Mouse (Mus musculus): ENCODE results near the gene Rhbdf2.
A peak's percentile ranks its signal among the peaks of the same experiment; 100 is the strongest.
"Not testable (repeated sequence)": the region's sequence is repeated elsewhere in the genome, so short reads cannot be mapped to it uniquely, and the experiment has no call there.

Gene Rhbdf2

DNA sequence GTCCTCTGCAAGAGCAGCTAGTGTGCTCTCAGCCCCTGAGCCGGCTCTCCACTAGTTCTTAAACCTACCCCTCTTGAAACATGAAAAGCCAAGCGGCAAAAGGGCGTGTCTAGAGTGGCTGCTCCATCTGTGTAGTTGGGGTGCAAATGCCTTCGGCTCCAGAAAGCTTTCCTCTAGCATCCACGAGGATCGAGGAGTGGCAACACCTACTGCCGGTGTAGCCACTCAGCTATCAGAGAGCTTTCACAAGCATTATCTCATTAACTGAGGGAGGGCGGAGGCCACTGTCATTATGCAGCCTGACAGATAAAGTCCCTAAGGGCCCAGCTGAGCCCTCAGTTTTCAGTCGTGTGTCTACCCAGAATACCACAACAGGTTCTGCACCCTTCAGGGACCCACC is 6.7 kb downstream of the Rhbdf2 start:
- DNase-seq (ENCODE audit: low read depth in 2 of 2, low spot score in 2 of 2) = no peak

- no peak for DNase-seq (ENCODE audit: low read depth in 2 of 2, low spot score in 2 of 2)
Measured at GRCm38 (mm10) chr11:116619561-116619960, 7.3 kb downstream of the Rhbdf2 start.

- DNase-seq (ENCODE audit: low read depth in 2 of 2, low spot score in 2 of 2) = no peak
Measured at GRCm38 (mm10) chr11:116619156-116619555, 7.7 kb downstream of the Rhbdf2 start.

- no peak for DNase-seq (ENCODE audit: low read depth in 2 of 2, low spot score in 2 of 2)
Measured at GRCm38 (mm10) chr11:116618666-116619065, 8.2 kb downstream of the Rhbdf2 start.

GRCm38 (mm10) chr11:116617641-116618040 is 9.2 kb downstream of the Rhbdf2 start:
- DNase-seq (ENCODE audit: low read depth in 2 of 2, low spot score in 2 of 2) = no peak

DNA sequence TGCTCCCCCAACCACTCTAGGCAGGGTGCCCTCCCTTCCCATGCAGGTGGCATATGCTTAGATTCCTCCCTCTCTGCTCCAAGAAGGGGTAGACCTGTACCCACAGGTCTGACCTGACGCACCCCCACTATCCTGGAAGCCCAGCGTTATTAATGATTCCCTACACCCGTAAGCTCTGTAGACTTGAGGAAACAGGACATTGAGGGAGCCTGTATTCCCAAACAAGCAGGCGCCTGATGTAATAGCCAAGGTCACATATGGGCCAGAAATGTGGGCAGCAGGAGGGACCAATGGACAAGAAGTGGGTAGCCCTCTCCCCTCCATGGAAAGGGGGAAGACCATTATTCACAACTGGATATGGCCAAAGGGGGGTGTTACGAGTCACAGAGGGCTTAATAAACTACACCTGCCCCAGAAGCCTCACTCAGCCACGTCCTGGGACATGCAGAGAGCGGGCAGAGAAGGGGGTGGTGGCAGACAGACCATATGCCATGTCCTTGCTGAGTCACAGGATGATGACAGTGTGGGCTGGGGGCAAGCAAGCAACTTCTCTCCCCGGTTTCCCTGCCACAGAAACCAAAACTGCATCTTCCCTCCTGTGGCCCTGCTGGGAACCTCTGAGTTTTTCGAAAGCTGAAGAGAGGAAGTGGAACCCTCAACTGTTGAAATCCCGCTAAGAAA is 10.2 kb downstream of the Rhbdf2 start:
- no peak for DNase-seq (ENCODE audit: low read depth in 2 of 2, low spot score in 2 of 2)

DNA sequence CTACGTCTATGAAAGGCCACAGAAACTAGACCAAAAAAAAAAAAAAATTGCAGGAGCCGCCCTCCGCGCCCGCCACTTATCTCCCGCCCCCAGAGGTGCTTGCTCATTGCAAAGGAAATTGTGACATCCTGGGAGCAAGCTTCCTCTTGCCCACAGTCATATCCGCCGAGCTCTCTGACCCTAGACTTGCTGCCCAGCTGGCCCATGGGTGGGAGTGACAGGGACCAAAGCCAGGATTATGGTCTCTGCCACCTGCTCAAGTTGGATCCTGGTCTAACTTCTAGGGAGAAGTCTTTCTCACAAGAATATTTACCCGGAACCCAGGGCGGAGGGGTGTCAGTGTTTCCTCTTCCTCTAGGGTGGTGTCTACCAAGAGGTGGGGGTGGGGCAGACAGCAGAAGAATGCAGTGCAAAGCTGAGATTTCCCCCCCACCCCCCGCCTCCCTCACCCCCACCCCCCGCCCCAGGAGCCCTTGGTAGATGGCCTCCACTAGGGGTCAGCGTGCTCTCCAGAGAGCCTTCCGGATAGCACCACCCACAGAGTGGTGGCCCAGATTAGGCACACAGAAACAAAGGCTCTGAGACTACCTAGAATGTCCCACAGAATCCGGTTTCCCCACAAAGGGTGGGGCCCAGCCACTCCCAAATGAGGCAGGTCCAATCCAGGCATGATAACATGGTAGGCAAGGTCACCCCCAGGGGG is 10.9 kb downstream of the Rhbdf2 start:
- peak in 1 of 2 experiments; percentile 28 for DNase-seq (ENCODE audit: low read depth in 2 of 2, low spot score in 2 of 2)

DNA sequence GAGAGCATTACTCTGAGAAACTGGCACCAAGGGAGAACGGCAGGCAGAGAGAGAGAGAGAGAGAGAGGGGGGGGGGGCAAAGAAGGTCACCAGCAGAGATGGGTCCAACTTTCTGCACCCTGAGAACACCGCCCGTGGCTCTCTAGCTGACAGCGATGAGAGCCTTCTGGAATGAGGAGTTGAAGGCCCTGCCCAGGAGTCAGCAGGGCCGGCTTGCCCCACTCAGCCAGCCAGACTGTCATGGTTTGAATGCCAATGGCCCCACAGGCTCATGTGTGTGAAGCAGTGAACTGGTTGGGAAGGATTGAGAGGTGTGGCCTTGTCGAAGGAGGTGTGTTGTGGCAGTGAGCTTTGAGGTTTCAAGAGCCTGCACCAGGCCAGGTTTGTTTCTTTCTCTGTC is 13.6 kb downstream of the Rhbdf2 start:
- DNase-seq (ENCODE audit: low read depth in 2 of 2, low spot score in 2 of 2) = no peak

- no peak for DNase-seq (ENCODE audit: low read depth in 2 of 2, low spot score in 2 of 2)
Measured at GRCm38 (mm10) chr11:116612554-116612953, 14.3 kb downstream of the Rhbdf2 start.

GRCm38 (mm10) chr11:116611883-116612282 is 14.9 kb downstream of the Rhbdf2 start:
- DNase-seq (ENCODE audit: low read depth in 2 of 2, low spot score in 2 of 2) = no peak

GRCm38 (mm10) chr11:116611168-116611567 is 15.7 kb downstream of the Rhbdf2 start:
- not testable (repeated sequence) for DNase-seq (ENCODE audit: low read depth in 2 of 2, low spot score in 2 of 2)

GRCm38 (mm10) chr11:116609965-116610630 is 16.7 kb downstream of the Rhbdf2 start:
- DNase-seq (ENCODE audit: low read depth in 2 of 2, low spot score in 2 of 2) = no peak

- no peak for DNase-seq (ENCODE audit: low read depth in 2 of 2, low spot score in 2 of 2)
Measured at GRCm38 (mm10) chr11:116607717-116608116, 19.1 kb downstream of the Rhbdf2 start.

GRCm38 (mm10) chr11:116604097-116604496 is 22.7 kb downstream of the Rhbdf2 start:
- DNase-seq (ENCODE audit: low read depth in 2 of 2, low spot score in 2 of 2) = no peak

DNA sequence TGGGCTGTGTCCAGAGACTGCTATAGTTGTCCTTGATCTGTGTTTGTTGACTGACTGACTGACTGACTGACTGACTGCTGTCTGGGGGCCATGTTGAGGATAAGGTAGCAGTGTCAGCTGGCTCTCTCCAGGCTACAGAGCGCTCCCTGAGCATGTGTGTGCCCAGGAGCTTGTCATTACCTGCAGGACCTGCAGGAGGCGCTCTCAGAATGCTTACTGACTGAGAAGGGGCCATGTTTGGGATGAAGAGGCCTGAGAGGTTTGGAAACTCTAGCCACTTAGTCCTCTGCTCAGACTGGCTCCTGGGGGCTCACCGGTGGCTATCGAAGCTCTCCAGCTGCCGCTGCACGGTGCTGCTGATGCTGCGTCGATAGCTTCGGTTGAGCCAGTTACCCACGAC is 23.5 kb downstream of the Rhbdf2 start:
- no peak for DNase-seq (ENCODE audit: low read depth in 2 of 2, low spot score in 2 of 2)

DNA sequence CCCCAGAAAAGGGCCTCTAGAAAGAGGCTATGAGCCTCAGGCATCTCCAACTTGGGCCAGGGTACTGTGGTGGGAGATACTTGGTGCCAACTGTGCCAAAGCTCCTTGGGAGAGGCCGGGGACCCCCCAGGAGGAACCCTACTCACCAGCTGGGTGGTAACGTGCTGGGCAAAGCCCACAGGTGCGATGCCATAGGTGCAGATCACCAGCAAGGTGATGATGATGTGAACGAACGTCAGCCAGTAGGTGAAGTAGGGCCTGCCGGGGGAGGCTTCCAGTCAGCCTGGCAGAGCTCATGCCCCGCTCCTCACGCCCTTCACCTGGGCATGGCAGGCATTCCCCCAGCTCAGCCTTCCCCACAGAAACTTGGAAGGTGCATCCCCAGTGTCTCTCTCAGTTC is 24.8 kb downstream of the Rhbdf2 start:
- no peak for DNase-seq (ENCODE audit: low read depth in 2 of 2, low spot score in 2 of 2)

DNA sequence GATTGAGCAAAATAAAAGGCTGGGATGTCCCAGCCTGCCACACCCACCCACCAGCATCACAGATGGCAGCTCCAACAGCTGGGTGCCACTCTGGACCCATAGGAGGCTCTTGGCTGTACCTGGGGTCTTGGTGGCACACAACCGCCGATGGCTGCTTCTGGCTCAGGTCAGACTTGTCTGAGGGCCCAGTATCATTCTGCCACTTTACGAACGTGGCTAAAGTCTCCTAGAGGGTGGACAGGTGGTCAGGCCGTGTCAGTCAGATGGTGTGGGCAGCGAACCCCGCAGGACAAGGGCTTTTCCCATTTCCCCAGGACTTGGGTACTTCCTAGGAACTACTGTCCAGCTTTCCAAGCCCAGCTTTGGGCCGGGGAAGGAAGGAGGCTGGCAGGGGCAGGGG is 25.7 kb downstream of the Rhbdf2 start:
- DNase-seq (ENCODE audit: low read depth in 2 of 2, low spot score in 2 of 2) = no peak

DNA sequence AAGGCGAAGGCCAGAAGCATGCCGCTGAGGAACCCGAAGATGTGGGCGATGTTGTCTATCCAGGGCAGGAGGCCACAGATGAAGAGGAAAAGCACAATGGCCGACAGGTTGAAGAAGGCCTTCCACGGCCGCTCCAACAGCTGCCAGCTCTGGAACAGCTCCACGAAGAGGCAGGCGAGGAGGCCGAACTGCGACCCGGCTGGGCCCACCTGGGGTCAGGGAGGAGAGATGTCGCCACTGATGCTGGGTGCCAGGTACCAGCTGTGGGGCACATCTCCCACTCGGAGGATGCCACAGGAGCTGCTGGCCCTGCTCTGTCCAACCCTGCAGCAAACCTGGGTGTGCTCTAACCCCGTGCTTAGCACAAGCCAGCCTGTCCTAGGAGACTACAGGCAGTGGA is 27.6 kb downstream of the Rhbdf2 start:
- DNase-seq (ENCODE audit: low read depth in 2 of 2, low spot score in 2 of 2) = no peak

GRCm38 (mm10) chr11:116598193-116598592 is 28.6 kb downstream of the Rhbdf2 start:
- DNase-seq (ENCODE audit: low read depth in 2 of 2, low spot score in 2 of 2) = no peak

DNA sequence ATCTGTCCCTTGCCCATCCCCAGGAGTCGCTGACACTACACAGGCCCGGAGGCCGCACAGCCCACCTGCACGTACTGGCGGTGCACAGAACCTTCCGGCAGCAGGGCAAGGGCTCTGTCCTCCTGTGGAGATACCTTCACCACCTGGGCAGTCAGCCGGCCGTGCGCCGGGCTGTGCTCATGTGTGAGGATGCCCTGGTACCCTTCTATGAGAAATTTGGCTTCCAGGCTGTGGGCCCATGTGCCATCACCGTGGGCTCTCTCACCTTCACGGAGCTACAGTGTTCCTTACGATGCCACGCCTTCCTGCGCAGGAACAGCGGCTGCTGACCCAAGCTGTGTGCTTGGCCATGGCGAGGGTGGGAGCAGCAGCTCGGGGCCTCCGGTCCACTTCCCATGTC is 30.1 kb downstream of the Rhbdf2 start:
- DNase-seq (ENCODE audit: low read depth in 2 of 2, low spot score in 2 of 2) = no peak

GRCm38 (mm10) chr11:116593345-116593744 is 33.5 kb downstream of the Rhbdf2 start:
- no peak for DNase-seq (ENCODE audit: low read depth in 2 of 2, low spot score in 2 of 2)

GRCm38 (mm10) chr11:116592428-116592827 is 34.4 kb downstream of the Rhbdf2 start:
- DNase-seq (ENCODE audit: low read depth in 2 of 2, low spot score in 2 of 2) = peak; percentile 78 to 83
